Mouse (Mus musculus) kidney, embryonic 14.5 days (tissue): ENCODE measurements around the gene Tmem39b. TPM values are rescaled to one million over a fixed set of nuclear protein-coding genes. Genes with fewer than 3 reads are reported as not detected.

ENCODE experiments used
- ATAC-seq: fragments of 200-750 bp; cut with Nextera tagmentation; 2 replicates; pipeline ENCODE4 v1.8.0; 2017; ENCODE audit warnings: moderate number of reproducible peaks, mild to moderate bottlenecking, moderate TSS enrichment, moderate library complexity; ENCODE audit not compliant: low FRiP score, low TSS enrichment
- H3K27ac ChIP-seq: fragments of 300-500 bp; sonication (generic); 2 replicates; pipeline ENCODE4 v1.5.1; 2014; ENCODE audit warnings: low read depth, mild to moderate bottlenecking, low read length, moderate library complexity, mixed read lengths
- H3K27me3 ChIP-seq: fragments of 300-500 bp; sonication (generic); 2 replicates; pipeline ENCODE4 v1.6.1; 2014; ENCODE audit warnings: mild to moderate bottlenecking, low read length; ENCODE audit not compliant: control insufficient read depth, insufficient read depth
- H3K36me3 ChIP-seq: fragments of 300-500 bp; sonication (generic); 2 replicates; pipeline ENCODE4 v1.6.1; 2014; ENCODE audit warnings: low read length, mixed read lengths; ENCODE audit not compliant: control insufficient read depth, insufficient read depth
- H3K4me1 ChIP-seq: fragments of 300-500 bp; sonication (generic); 2 replicates; pipeline ENCODE4 v1.6.1; 2014; ENCODE audit warnings: low read length, mixed read lengths; ENCODE audit not compliant: control insufficient read depth, insufficient read depth
- H3K4me2 ChIP-seq: fragments of 300-500 bp; sonication (generic); replicated peaks from 2 replicates; pipeline ENCODE4 v1.6.1; 2014; ENCODE audit warnings: low read depth, mild to moderate bottlenecking, low read length
- H3K4me3 ChIP-seq: fragments of 300-500 bp; sonication (generic); 2 replicates; pipeline ENCODE4 v1.5.1; 2014; ENCODE audit warnings: mild to moderate bottlenecking, low read length
- H3K9ac ChIP-seq: fragments of 300-500 bp; sonication (generic); 2 replicates; pipeline ENCODE4 v1.6.1; 2014; ENCODE audit warnings: low read depth, mild to moderate bottlenecking, low read length, moderate library complexity
- H3K9me3 ChIP-seq: fragments of 300-500 bp; sonication (generic); 2 replicates; pipeline ENCODE4 v1.6.1; 2016; ENCODE audit warnings: low read length; ENCODE audit not compliant: control insufficient read depth
- WGBS: fragments of 180-500 bp; shearing (Covaris S2); extraction: QIAGEN DNeasy Blood & Tissue Kit; methylation state at CpG from one replicate; pipeline ENCODE4 v1.1.7; 2014; 5-methylcytosine and 5-hydroxymethylcytosine counted together
- polyA plus RNA-seq: library from polyadenylated mRNA; unstranded; fragments of >200 nt; fragmentation: Nextera tagmentation; extraction: Ambion mirVana; gene quantifications from 2 replicates; pipeline ENCODE4 v1.2.1, GENCODE M21; 2014

The Tmem39b gene
- polyA plus RNA-seq, 1 experiment from 2014 or later = 27.2 TPM

DNA sequence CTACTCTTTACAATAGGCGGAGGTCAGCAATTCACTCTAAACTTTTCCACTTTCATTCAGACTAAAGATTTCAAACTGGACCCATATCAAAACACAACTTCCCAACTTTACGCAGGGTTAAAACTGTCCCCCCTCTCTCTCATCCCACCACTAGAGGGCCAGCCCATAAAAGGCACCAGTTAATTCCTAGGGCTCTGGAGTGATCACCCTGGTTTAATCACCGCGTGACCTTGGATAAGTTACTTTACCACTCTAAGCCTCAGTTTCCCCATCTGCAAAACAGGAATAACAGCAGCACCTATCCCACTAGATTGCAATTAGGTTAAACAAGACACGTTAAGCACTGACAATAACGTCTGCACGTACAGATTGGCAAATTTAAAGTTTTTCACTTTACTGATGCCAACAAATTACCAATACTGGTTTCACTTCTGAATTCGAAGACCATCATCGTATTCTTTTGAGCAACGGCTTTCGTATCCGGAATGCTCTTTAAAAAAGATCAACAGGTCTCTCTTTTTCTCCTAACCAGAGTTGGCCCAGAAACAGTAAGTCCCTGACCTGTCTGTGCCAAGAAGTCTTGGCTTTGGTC, 25.1 kb downstream of the Tmem39b start:
- 8% methylated on average over 12 of the region's 12 CpGs for WGBS
- Histone ChIP-seq H3K4me1 (peaks cover 5% of the 10 kb centered on the region; the same call in 1 of the 2 replicates), H3K9ac (peak overlapping the region; percentile 98), H3K27me3 (no peaks in the 10 kb centered on the region), H3K9me3 (no peaks in the 10 kb centered on the region), H3K4me3 (peak overlapping the region; percentile 99), H3K36me3 (peaks cover 12% of the 10 kb centered on the region), H3K4me2 (peak overlapping the region; percentile 80), H3K27ac (peak overlapping the region; percentile 97)
- ATAC-seq = peak; percentile 62

- ATAC-seq = no peak
- WGBS = 77% methylated on average over 3 of the region's 3 CpGs
- H3K4me2 ChIP-seq = no peak overlapping the region
- peaks cover 44% of the 10 kb centered on the region for H3K36me3 ChIP-seq
- no peaks in the 10 kb centered on the region for H3K4me1 ChIP-seq
- no peak overlapping the region for H3K4me3 ChIP-seq
- no peaks in the 10 kb centered on the region for H3K27me3 ChIP-seq
- H3K9me3 ChIP-seq = no peaks in the 10 kb centered on the region
- no peak overlapping the region for H3K27ac ChIP-seq
- H3K9ac ChIP-seq = no peak overlapping the region
These were observed 34.3 kb downstream of the Tmem39b start for GRCm38 (mm10) chr4:129662255-129662813.

DNA sequence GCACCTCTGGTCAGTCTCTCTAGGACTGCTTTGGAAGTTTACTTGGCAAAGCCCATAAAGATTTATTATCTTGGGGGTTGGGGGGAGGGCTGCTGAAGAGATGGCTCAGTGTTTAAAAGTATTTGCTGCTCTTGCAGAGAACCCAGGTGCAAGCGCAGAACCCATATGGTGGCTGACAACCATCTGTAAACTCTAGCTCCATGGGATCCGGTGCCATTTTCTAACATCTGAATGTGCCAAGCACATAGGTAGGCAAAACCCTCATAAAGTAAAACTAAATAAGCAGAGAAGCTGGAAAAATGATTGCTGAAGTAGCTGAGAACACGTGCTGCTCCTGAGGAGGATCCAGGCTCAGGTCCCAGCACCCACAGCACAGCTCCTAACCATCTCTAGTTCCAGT, 35.1 kb downstream of the Tmem39b start:
- WGBS = 90% methylated on average over 3 of the region's 3 CpGs
- Histone ChIP-seq H3K27ac (no peak overlapping the region), H3K36me3 (peaks cover 51% of the 10 kb centered on the region), H3K9ac (no peak overlapping the region), H3K4me2 (no peak overlapping the region), H3K4me3 (no peak overlapping the region), H3K4me1 (no peaks in the 10 kb centered on the region), H3K9me3 (no peaks in the 10 kb centered on the region), H3K27me3 (no peaks in the 10 kb centered on the region)
- no peak for ATAC-seq

DNA sequence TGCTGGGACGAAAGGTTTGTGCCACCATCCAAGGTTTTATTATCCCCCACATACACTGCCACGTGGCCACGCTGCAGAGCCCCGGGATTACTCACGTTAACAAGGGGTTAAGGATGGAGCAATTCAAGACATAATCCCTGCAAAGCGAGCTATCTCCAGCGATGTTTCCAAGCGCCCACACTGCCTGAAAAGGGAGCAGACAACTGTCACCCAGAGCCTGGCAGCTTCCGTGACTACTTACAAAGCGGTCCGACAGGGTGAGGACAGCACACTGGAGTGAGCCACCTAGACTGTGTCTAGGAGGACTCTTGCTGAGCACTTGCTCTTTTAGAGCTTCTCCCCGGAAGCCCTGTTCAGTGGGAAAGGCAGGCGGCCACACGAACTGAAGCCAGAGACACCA, 41.9 kb downstream of the Tmem39b start:
- no peak overlapping the region for H3K4me3 ChIP-seq
- no peak for ATAC-seq
- no peak overlapping the region for H3K4me2 ChIP-seq
- H3K9ac ChIP-seq = no peak overlapping the region
- H3K27me3 ChIP-seq = no peaks in the 10 kb centered on the region
- H3K27ac ChIP-seq = no peak overlapping the region
- no peaks in the 10 kb centered on the region for H3K9me3 ChIP-seq
- whole genome bisulfite sequencing = 94% methylated on average over 14 of the region's 14 CpGs
- H3K4me1 ChIP-seq = no peaks in the 10 kb centered on the region
- peaks cover 91% of the 10 kb centered on the region for H3K36me3 ChIP-seq

DNA sequence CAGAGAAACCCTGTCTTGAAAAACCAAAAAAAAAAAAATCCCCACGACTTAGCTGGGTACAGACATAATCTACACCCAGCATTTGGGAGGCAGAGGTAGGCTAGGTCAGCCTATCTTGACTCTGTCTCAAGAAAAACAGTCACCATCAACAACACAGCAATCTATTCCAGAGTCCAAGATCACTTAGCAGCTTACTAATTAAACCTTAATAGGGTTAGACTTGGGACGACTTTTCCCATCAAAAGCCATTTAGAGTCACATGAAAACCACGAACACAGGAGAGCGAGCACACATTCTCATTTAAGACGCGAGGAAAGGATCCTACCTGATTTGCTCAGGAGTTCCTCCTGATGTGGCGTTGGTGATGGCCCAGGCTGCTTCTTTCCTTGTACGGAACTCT, 46.3 kb downstream of the Tmem39b start:
- Histone ChIP-seq H3K27ac (no peak overlapping the region), H3K4me1 (no peaks in the 10 kb centered on the region), H3K4me2 (no peak overlapping the region), H3K36me3 (peaks cover 95% of the 10 kb centered on the region), H3K9ac (no peak overlapping the region), H3K9me3 (no peaks in the 10 kb centered on the region), H3K27me3 (no peaks in the 10 kb centered on the region), H3K4me3 (no peak overlapping the region)
- 94% methylated on average over 8 of the region's 8 CpGs for WGBS
- ATAC-seq = no peak

DNA sequence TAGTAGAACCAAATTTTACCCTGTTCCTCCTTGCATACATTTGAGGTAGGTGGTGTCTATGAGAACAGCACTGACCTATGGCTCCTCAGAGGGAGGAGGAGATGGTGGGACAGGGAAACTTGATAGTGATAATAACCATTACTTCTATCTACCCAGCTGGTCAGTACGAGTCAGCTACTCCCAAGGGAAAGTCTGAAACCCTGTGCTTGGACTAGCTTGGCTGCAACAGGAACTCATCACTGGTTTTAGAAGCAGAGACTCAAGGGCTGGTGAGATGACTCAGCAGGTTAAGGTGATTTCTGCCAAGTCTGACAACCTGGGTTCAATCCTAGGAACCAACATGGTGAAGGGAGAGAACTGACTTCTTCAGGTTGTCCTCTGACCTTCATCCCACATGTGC, 48.0 kb downstream of the Tmem39b start:
- Histone ChIP-seq H3K9ac (no peak overlapping the region), H3K4me2 (no peak overlapping the region), H3K27me3 (no peaks in the 10 kb centered on the region), H3K4me3 (no peak overlapping the region), H3K4me1 (no peaks in the 10 kb centered on the region), H3K36me3 (peaks cover 82% of the 10 kb centered on the region), H3K27ac (no peak overlapping the region), H3K9me3 (no peaks in the 10 kb centered on the region)
- 81% methylated on average over 1 of the region's 1 CpGs for WGBS
- no peak for ATAC-seq

DNA sequence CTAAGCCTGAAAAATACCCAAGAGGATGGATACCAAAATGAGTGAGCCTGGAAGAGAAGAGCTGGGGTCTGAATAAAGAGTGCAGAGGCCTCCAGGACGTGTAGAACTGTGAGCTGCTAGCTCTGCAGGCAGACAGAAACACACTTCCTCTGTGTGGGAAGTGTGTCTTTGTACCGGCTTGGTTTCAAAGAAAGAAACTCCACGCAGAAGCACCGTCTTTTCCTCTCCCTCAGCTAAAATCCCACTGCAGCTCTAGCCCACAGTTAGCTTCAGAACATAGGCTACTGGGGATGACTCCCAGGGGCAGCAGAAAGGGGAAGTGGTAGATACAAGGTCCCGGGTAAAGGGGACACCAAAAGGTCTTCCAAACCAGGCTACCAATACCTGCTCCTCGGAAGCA, 51.4 kb downstream of the Tmem39b start:
- Histone ChIP-seq H3K4me2 (no peak overlapping the region), H3K4me1 (0 out of 2 replicates have a peak, but pooled peaks cover 4% of the 10 kb centered on the region), H3K4me3 (no peak overlapping the region), H3K9me3 (no peaks in the 10 kb centered on the region), H3K36me3 (peaks cover 52% of the 10 kb centered on the region), H3K9ac (no peak overlapping the region), H3K27me3 (no peaks in the 10 kb centered on the region), H3K27ac (no peak overlapping the region)
- WGBS = 88% methylated on average over 6 of the region's 6 CpGs
- no peak for ATAC-seq

GRCm38 (mm10) chr4:129641756-129642155, 54.9 kb downstream of the Tmem39b start:
- peaks cover 17% of the 10 kb centered on the region; the same call in 1 of the 2 replicates for H3K4me1 ChIP-seq
- H3K9ac ChIP-seq = peak overlapping the region; percentile 13; the same call in 1 of the 2 replicates
- 0 out of 2 replicates have a peak overlapping the region, but pooled peaks have one; percentile 14 for H3K27ac ChIP-seq
- H3K36me3 ChIP-seq = peaks cover 42% of the 10 kb centered on the region
- peak overlapping the region; percentile 71; the same call in 1 of the 2 replicates for H3K4me3 ChIP-seq
- no peaks in the 10 kb centered on the region for H3K9me3 ChIP-seq
- no peaks in the 10 kb centered on the region for H3K27me3 ChIP-seq
- WGBS = 34% methylated on average over 5 of the region's 5 CpGs
- H3K4me2 ChIP-seq = peak overlapping the region; percentile 90
- ATAC-seq = no peak

DNA sequence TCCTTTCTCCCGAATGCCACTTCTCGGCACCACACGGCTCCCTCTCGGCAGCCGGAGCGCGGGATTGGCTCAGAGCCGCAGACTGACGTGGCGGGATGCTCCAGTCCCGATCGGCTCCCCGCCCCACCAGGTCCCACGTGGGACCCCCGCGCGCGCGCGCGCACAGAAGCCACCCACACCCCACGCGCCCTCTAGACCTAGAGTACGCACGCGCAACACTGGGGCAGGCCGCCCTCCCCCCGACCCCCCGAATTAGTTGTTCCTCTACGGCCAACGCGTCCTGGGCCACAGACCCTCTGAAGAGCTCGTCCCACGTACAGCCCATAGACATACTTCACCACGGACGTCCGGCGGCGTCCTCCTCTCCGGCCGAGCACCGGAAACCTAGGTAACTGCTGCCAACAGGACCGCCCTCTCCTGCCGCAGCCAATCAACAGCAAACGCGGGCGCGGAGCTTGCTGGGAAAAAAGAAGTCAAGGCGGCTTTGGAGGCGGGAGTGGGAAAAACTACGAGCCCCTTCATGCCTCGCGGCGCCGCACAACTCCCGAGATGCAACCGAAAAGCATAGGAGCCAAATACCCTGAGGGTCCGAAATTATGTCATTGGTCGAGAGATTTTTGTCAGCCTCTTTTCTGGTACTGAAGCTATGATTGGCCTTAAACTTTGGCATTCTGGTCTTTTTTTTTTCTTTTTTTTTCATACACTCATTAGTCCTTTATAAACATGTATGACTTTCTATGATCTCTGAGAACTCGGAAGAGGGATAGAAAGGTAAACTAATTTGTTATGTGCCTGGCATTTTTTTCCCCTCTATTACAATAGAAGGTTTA, 55.8 kb downstream of the Tmem39b start, which contains the start of gene Txlna:
Gene Txlna, minus strand, starts transcription at position 428 of the 830 bp plus-strand sequence.
- ATAC-seq = peak; percentile 95
- no peaks in the 10 kb centered on the region for H3K9me3 ChIP-seq
- WGBS = under 1% methylated on average over 56 of the region's 60 CpGs

More for the DNA sequence above, 55.8 kb downstream of the Tmem39b start, which contains the start of gene Txlna:
- peak within 1 kb of the TSS; percentile 71 for H3K4me3 ChIP-seq
- H3K9ac ChIP-seq = peak within 1 kb of the TSS; percentile 87
- no peaks in the 10 kb centered on the region for H3K27me3 ChIP-seq
- peak within 1 kb of the TSS; percentile 86 for H3K27ac ChIP-seq
- H3K4me2 ChIP-seq = peak within 1 kb of the TSS; percentile 90
- H3K36me3 ChIP-seq = peaks cover 42% of the 10 kb centered on the region
- H3K4me1 ChIP-seq = peaks cover 17% of the 10 kb centered on the region; the same call in 1 of the 2 replicates
